Mouse (Mus musculus) embryonic facial prominence, embryonic 12.5 days (tissue): ENCODE data around the gene Tsc22d4. TPM values are rescaled to one million over a fixed set of nuclear protein-coding genes. Genes with fewer than 3 reads are reported as not detected.
A peak's percentile ranks its signal among the peaks of the same experiment; 100 is the strongest.

ENCODE experiments used
- ATAC-seq: fragments of 200-750 bp; cut with Nextera tagmentation; 2 replicates; pipeline ENCODE4 v1.8.0; 2017; ENCODE audit not compliant: insufficient number of reproducible peaks, insufficient read depth, low FRiP score, low TSS enrichment
- H3K27ac ChIP-seq: fragments of 300-500 bp; sonication (generic); 2 replicates; pipeline ENCODE4 v1.5.1; 2016; ENCODE audit warnings: mild to moderate bottlenecking
- H3K27me3 ChIP-seq: fragments of 300-500 bp; sonication (generic); 2 replicates; pipeline ENCODE4 v1.6.1; 2016; ENCODE audit warnings: mild to moderate bottlenecking, moderate library complexity
- H3K36me3 ChIP-seq: fragments of 300-500 bp; sonication (generic); 2 replicates; pipeline ENCODE4 v1.6.1; 2016; ENCODE audit warnings: mild to moderate bottlenecking
- H3K4me1 ChIP-seq: fragments of 300-500 bp; sonication (generic); 2 replicates; pipeline ENCODE4 v1.6.1; 2016
- H3K4me2 ChIP-seq: fragments of 300-500 bp; sonication (generic); replicated peaks from 2 replicates; pipeline ENCODE4 v1.6.1; 2016; ENCODE audit warnings: mild to moderate bottlenecking, moderate library complexity
- H3K4me3 ChIP-seq: fragments of 300-500 bp; sonication (generic); 2 replicates; pipeline ENCODE4 v1.5.1; 2016; ENCODE audit warnings: mild to moderate bottlenecking
- H3K9ac ChIP-seq: fragments of 300-500 bp; sonication (generic); 2 replicates; pipeline ENCODE4 v1.6.1; 2016; ENCODE audit warnings: mild to moderate bottlenecking, moderate library complexity
- H3K9me3 ChIP-seq: fragments of 300-500 bp; sonication (generic); 2 replicates; pipeline ENCODE4 v1.6.1; 2016; ENCODE audit warnings: mild to moderate bottlenecking, moderate library complexity
- WGBS: fragments of 180-500 bp; shearing (Covaris S2); methylation state at CpG from one replicate; pipeline ENCODE4 v1.1.7; 2016; 5-methylcytosine and 5-hydroxymethylcytosine counted together
- polyA plus RNA-seq: library from polyadenylated mRNA; unstranded; fragments of >200 nt; fragmentation: Nextera tagmentation; extraction: Ambion mirVana; gene quantifications from 2 replicates; pipeline ENCODE4 v1.2.1, GENCODE M21; 2016

Gene Tsc22d4
- polyA plus RNA-seq, 1 experiment from 2014 or later, result 133 TPM

DNA sequence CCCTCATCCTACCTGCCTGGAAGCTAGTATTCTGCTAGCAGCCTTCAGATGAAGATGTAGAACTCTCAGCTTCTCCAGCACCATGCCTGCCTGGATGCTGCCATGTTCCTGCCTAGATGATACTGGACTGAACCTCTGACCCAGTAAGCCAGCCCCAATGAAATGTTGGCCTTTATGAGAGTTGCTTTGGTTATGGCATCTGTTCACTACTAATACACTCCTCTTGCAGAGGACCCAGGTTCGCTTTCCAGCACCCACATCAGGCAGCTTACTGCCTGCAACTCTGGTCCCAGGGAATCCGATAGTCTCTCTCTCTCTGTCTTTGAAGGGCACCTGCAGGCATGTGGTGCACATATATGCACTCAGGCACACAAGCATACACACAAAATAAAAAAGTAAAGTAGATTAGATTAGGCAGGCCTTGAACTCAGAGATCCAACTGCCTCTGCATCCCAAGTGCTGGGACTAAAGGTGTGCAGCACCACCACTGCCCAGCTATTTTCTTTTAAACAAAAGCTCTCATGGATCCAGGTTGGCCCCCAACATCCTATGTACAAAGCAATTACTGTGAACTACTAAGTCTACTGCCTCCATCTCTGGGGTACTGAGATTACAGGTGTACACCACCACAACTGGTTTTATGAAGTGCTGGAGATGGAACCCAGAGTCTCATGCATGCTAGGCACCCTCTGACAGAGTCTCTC, 30.2 kb downstream of the Tsc22d4 start:
- Histone ChIP-seq H3K4me1 (peaks cover 23% of the 10 kb centered on the region), H3K9ac (0 out of 2 replicates have a peak overlapping the region, but pooled peaks have one; percentile 7), H3K4me2 (no peak overlapping the region), H3K9me3 (no peaks in the 10 kb centered on the region), H3K4me3 (no peak overlapping the region), H3K27me3 (no peaks in the 10 kb centered on the region), H3K36me3 (peaks cover 7% of the 10 kb centered on the region; the same call in 1 of the 2 replicates), H3K27ac (no peak overlapping the region)
- no peak for ATAC-seq
- 86% methylated on average over 2 of the region's 2 CpGs for WGBS

GRCm38 (mm10) chr5:137776408-137776918, 30.9 kb downstream of the Tsc22d4 start:
- 41% methylated on average over 5 of the region's 5 CpGs for WGBS
- H3K27ac ChIP-seq, result no peak overlapping the region
- ATAC-seq, result no peak
- H3K9ac ChIP-seq, result 0 out of 2 replicates have a peak overlapping the region, but pooled peaks have one; percentile 7
- H3K36me3 ChIP-seq, result peaks cover 15% of the 10 kb centered on the region
- no peak overlapping the region for H3K4me2 ChIP-seq
- peaks cover 23% of the 10 kb centered on the region for H3K4me1 ChIP-seq
- no peaks in the 10 kb centered on the region for H3K9me3 ChIP-seq
- H3K4me3 ChIP-seq, result no peak overlapping the region
- H3K27me3 ChIP-seq, result no peaks in the 10 kb centered on the region

DNA sequence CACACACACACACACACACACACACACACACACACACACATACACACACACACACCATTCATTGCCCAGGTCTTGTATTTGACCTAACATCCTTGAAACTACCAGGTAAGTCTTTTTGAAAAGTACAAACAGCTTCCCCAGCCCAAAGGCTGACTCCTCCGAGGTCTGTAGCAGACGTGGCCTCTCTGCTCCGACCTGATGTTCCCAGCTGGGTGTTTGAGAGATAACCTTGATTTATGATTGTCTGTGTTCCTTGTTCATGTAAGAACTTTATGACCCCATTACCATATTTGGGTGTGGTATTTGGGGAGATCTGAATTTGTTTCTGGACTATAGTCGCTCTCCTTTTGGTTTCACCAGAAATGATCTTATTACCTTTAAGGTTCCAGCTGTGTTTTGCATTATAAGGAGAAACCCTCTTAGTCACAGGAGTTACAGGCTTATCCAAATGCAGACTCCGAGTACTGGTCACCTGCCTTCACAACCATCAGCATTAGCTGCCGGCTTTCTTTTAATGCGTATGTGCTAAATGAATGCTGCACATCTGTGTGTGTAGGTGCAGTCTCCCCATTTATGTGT, 31.8 kb downstream of the Tsc22d4 start:
- no peak overlapping the region for H3K27ac ChIP-seq
- H3K4me3 ChIP-seq, result no peak overlapping the region
- no peaks in the 10 kb centered on the region for H3K27me3 ChIP-seq
- ATAC-seq, result no peak
- no peaks in the 10 kb centered on the region for H3K9me3 ChIP-seq
- 83% methylated on average over 7 of the region's 7 CpGs for WGBS
- H3K9ac ChIP-seq, result no peak overlapping the region
- H3K36me3 ChIP-seq, result peaks cover 24% of the 10 kb centered on the region
- no peak overlapping the region for H3K4me2 ChIP-seq
- H3K4me1 ChIP-seq, result peaks cover 23% of the 10 kb centered on the region

DNA sequence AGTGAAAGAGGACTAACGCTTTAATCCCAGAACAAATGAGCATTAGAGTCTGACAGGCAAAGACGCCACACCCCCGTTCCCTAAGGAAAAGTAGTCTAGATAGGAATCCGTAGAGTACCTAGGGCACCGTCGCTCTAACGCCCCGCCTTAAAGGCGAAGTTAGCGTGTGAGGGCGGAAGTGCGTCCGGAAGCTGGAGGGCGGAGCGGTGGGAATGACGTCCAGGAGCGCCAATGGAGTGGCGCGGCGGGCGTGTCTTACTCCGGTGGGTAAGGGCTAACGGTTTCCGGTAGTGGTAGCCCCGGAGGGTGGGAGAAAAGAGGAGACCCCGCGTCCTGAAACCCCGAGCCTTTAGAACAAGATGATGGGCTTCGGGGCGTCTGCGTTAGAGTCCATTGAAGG, 33.1 kb downstream of the Tsc22d4 start, which contains the start of gene Ppp1r35:
Ppp1r35 (plus strand) TSS at position 215 of the 400 bp plus-strand sequence.
- H3K4me1 ChIP-seq, result peaks cover 32% of the 10 kb centered on the region
- H3K4me2 ChIP-seq, result peak within 1 kb of the TSS; percentile 97
- peak; percentile 90 for ATAC-seq
- no peaks in the 10 kb centered on the region for H3K9me3 ChIP-seq
- under 1% methylated on average over 31 of the region's 31 CpGs for WGBS
- no peaks in the 10 kb centered on the region for H3K27me3 ChIP-seq
- peak within 1 kb of the TSS; percentile 94 for H3K27ac ChIP-seq
- H3K36me3 ChIP-seq, result peaks cover 36% of the 10 kb centered on the region
- H3K9ac ChIP-seq, result peak within 1 kb of the TSS; percentile 91
- peak within 1 kb of the TSS; percentile 88 for H3K4me3 ChIP-seq

GRCm38 (mm10) chr5:137779053-137779933, 33.8 kb downstream of the Tsc22d4 start:
- Histone ChIP-seq H3K9ac (peak overlapping the region; percentile 91), H3K4me3 (peak overlapping the region; percentile 88), H3K4me2 (peak overlapping the region; percentile 97), H3K36me3 (peaks cover 42% of the 10 kb centered on the region), H3K4me1 (peaks cover 39% of the 10 kb centered on the region), H3K27ac (peak overlapping the region; percentile 94), H3K9me3 (no peaks in the 10 kb centered on the region), H3K27me3 (no peaks in the 10 kb centered on the region)
- WGBS, result under 1% methylated on average over 83 of the region's 83 CpGs
- ATAC-seq, result peak; percentile 18

DNA sequence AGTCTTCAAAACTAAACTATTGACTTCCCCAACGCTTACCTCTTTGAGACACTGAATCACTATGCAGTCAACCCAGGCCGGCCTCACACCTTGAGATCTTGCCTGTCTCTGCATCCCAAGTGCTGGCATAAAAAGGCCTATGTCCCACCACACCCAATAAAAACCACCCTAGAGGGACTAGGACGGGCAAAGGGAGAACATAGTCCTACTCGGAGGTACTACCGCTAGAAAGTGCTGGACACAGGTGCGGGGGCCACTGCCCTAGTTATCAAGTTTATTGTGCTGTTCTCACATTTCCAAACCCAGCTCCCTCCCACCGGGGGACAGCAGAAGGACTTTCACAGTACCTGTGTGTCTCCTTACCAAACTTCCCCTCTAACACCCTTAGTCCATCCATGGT, 36.1 kb downstream of the Tsc22d4 start:
- no peak overlapping the region for H3K9ac ChIP-seq
- no peaks in the 10 kb centered on the region for H3K27me3 ChIP-seq
- H3K4me3 ChIP-seq, result no peak overlapping the region
- peaks cover 42% of the 10 kb centered on the region for H3K4me1 ChIP-seq
- no peak overlapping the region for H3K4me2 ChIP-seq
- no peak for ATAC-seq
- WGBS, result 95% methylated on average over 7 of the region's 7 CpGs
- peaks cover 50% of the 10 kb centered on the region for H3K36me3 ChIP-seq
- no peak overlapping the region for H3K27ac ChIP-seq
- H3K9me3 ChIP-seq, result no peaks in the 10 kb centered on the region

DNA sequence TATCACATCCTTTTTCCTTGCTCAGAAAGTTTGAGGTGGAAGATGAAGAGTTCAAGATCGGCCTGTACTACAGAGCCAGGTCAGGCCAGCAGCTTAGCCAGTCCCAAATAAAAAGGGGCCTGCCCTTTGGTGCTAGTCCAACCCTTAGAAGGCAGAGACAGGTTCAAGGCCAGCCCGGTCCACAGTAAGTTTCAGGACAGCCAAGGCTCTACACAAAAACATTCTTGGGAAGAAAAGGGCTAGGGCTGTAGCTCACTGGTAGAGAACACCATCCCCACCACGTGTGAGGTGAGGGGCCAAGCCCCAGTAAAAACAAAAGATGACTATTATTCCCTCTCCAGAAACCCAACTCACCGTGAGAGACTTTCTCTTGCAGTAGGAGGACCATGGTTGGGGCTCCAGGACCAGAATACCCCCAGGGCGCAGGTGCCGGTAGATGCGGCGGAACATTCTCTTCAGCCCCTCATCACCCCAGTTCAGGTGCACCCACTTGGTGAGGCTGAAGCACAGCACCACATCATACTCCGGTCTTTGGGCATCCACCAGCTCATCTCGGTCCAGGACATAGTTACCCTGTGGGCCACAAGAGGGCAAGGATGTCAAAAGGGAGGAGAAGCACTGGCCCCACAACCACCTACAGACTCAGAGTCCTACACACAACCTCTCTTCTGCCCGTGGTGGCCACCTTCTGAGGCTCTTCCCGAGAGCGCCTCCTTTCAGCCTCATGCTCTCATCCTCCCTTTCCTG, 37.4 kb downstream of the Tsc22d4 start:
- no peak for ATAC-seq
- Histone ChIP-seq H3K4me3 (peak overlapping the region; percentile 68; the same call in 1 of the 2 replicates), H3K27ac (no peak overlapping the region), H3K4me2 (peak overlapping the region; percentile 93), H3K27me3 (no peaks in the 10 kb centered on the region), H3K9me3 (no peaks in the 10 kb centered on the region), H3K9ac (peak overlapping the region; percentile 44), H3K36me3 (peaks cover 50% of the 10 kb centered on the region), H3K4me1 (peaks cover 41% of the 10 kb centered on the region)
- WGBS, result 85% methylated on average over 13 of the region's 13 CpGs

GRCm38 (mm10) chr5:137783901-137784540, 38.5 kb downstream of the Tsc22d4 start:
- H3K27ac ChIP-seq, result no peak overlapping the region

DNA sequence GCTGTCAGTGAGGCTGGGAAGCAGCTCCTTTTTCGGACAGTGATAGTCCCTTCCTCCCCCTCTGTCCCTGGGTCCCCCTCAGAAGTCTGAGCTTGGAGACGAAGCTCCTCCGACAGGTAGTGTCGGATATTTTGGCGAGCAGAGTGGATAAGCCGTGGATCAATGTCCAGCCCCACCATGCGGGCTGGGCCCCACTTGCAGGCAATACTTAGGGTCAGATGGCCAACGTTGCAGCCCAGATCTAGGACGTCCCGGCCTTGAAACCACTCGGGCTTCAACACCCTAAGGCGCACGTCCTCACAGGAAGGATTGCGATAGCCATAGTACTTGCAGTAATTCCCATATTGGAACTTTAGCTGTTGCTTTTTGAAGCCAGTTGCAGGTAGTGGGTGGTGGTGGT, 39.0 kb downstream of the Tsc22d4 start:
- no peak overlapping the region for H3K27ac ChIP-seq
- peaks cover 50% of the 10 kb centered on the region for H3K36me3 ChIP-seq
- no peak for ATAC-seq

More at GRCm38 (mm10) chr5:137783901-137784540, 38.5 kb downstream of the Tsc22d4 start:
- peak overlapping the region; percentile 93 for H3K9ac ChIP-seq
- WGBS, result 79% methylated on average over 9 of the region's 9 CpGs
- ATAC-seq, result no peak
- no peaks in the 10 kb centered on the region for H3K27me3 ChIP-seq
- H3K4me1 ChIP-seq, result peaks cover 39% of the 10 kb centered on the region
- H3K4me2 ChIP-seq, result peak overlapping the region; percentile 93
- H3K4me3 ChIP-seq, result peak overlapping the region; percentile 68
- H3K9me3 ChIP-seq, result no peaks in the 10 kb centered on the region
- peaks cover 50% of the 10 kb centered on the region for H3K36me3 ChIP-seq

GRCm38 (mm10) chr5:137785164-137786031, 39.9 kb downstream of the Tsc22d4 start:
- peaks cover 29% of the 10 kb centered on the region for H3K4me1 ChIP-seq
- whole genome bisulfite sequencing, result 5% methylated on average over 61 of the region's 62 CpGs

More for the DNA sequence above, 39.0 kb downstream of the Tsc22d4 start:
- Histone ChIP-seq H3K4me2 (peak overlapping the region; percentile 93), H3K9ac (peak overlapping the region; percentile 93), H3K27me3 (no peaks in the 10 kb centered on the region), H3K4me1 (peaks cover 37% of the 10 kb centered on the region), H3K9me3 (no peaks in the 10 kb centered on the region), H3K4me3 (peak overlapping the region; percentile 68)
- 86% methylated on average over 14 of the region's 14 CpGs for WGBS

More at GRCm38 (mm10) chr5:137785164-137786031, 39.9 kb downstream of the Tsc22d4 start:
- peak; percentile 11 for ATAC-seq
- no peaks in the 10 kb centered on the region for H3K27me3 ChIP-seq
- peak overlapping the region; percentile 93 for H3K9ac ChIP-seq
- H3K9me3 ChIP-seq, result no peaks in the 10 kb centered on the region
- H3K27ac ChIP-seq, result peak overlapping the region; percentile 98
- H3K4me2 ChIP-seq, result peak overlapping the region; percentile 93
- peak overlapping the region; percentile 68 for H3K4me3 ChIP-seq
- peaks cover 46% of the 10 kb centered on the region for H3K36me3 ChIP-seq
